Mouse (Mus musculus) forebrain, embryonic 16.5 days (tissue): ENCODE measurements around the gene Myd88. TPM values are rescaled to one million over a fixed set of nuclear protein-coding genes. Genes with fewer than 3 reads are reported as not detected.

Experiments
- ATAC-seq: fragments of 200-750 bp; cut with Nextera tagmentation; 2 replicates; pipeline ENCODE4 v1.8.0; 2017; ENCODE audit warnings: mild to moderate bottlenecking, moderate library complexity
- H3K27ac ChIP-seq: fragments of 300-500 bp; sonication (generic); 2 replicates; pipeline ENCODE4 v1.5.1; 2014; ENCODE audit warnings: low read length, control low read depth
- H3K27me3 ChIP-seq: fragments of 300-500 bp; sonication (generic); replicated peaks from 2 replicates; pipeline ENCODE4 v1.6.1; 2014; ENCODE audit warnings: low read length; ENCODE audit not compliant: control insufficient read depth, insufficient read depth
- H3K36me3 ChIP-seq: fragments of 300-500 bp; sonication (generic); 2 replicates; pipeline ENCODE4 v1.6.1; 2014; ENCODE audit not compliant: control insufficient read depth, insufficient read depth
- H3K4me1 ChIP-seq: fragments of 300-500 bp; sonication (generic); replicated peaks from 2 replicates; pipeline ENCODE4 v1.6.1; 2014; ENCODE audit warnings: low read length; ENCODE audit not compliant: control insufficient read depth, insufficient read depth
- H3K4me2 ChIP-seq: fragments of 300-500 bp; sonication (generic); 2 replicates; pipeline ENCODE4 v1.6.1; 2014; ENCODE audit warnings: mild to moderate bottlenecking, low read length, control low read depth
- H3K4me3 ChIP-seq: fragments of 300-500 bp; sonication (generic); replicated peaks from 2 replicates; pipeline ENCODE4 v1.5.1; 2014; ENCODE audit warnings: mild to moderate bottlenecking, low read length, control low read depth
- H3K9ac ChIP-seq: fragments of 300-500 bp; sonication (generic); replicated peaks from 2 replicates; pipeline ENCODE4 v1.6.1; 2014; ENCODE audit warnings: low read depth, low read length, control low read depth
- H3K9me3 ChIP-seq: fragments of 300-500 bp; sonication (generic); 2 replicates; pipeline ENCODE4 v1.6.1; 2016; ENCODE audit warnings: low read length; ENCODE audit not compliant: control insufficient read depth
- WGBS: fragments of 180-500 bp; shearing (Covaris S2); extraction: QIAGEN DNeasy Blood & Tissue Kit; methylation state at CpG from one replicate; pipeline ENCODE4 v1.1.7; 2014; 5-methylcytosine and 5-hydroxymethylcytosine counted together
- polyA plus RNA-seq: library from polyadenylated mRNA; unstranded; fragments of >200 nt; fragmentation: Nextera tagmentation; extraction: Ambion mirVana; gene quantifications from 2 replicates; pipeline ENCODE4 v1.2.1, GENCODE M21; 2015

Myd88 gene
- polyA plus RNA-seq, 1 experiment from 2014 or later = 4.4 TPM

- Histone ChIP-seq H3K9ac (no peak overlapping the region), H3K36me3 (peaks cover 12% of the 10 kb centered on the region; the same call in 1 of the 2 replicates), H3K4me2 (no peak overlapping the region), H3K9me3 (no peaks in the 10 kb centered on the region), H3K27ac (no peak overlapping the region), H3K4me1 (no peaks in the 10 kb centered on the region), H3K27me3 (no peaks in the 10 kb centered on the region), H3K4me3 (no peak overlapping the region)
- WGBS = 90% methylated on average over 10 of the region's 10 CpGs
- ATAC-seq = no peak
Measured at GRCm38 (mm10) chr9:119350947-119351705, 9.9 kb upstream of the Myd88 start.

DNA sequence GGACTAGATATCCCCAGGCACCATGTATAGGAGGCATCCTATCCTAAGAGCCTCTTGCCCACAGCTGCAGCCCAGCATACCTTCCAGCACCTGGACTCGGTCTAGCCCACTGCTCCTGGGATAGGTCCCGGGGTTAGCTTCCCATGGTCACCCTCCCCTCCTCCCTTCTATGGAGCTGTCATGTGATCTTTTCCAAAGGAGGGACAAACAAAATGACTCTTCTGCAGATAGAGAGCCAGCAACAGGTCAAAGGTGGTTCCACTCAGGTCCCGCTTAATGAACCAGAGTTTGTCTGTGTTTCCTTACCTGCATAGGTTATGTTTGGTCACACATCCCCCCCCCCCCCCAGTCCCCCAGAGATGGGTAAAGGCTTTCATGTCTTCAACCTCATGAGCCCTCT lies 9.3 kb upstream of the Myd88 start:
- Histone ChIP-seq H3K36me3 (peaks cover 12% of the 10 kb centered on the region; the same call in 1 of the 2 replicates), H3K27me3 (no peaks in the 10 kb centered on the region)
- WGBS = 82% methylated on average over 3 of the region's 3 CpGs

DNA sequence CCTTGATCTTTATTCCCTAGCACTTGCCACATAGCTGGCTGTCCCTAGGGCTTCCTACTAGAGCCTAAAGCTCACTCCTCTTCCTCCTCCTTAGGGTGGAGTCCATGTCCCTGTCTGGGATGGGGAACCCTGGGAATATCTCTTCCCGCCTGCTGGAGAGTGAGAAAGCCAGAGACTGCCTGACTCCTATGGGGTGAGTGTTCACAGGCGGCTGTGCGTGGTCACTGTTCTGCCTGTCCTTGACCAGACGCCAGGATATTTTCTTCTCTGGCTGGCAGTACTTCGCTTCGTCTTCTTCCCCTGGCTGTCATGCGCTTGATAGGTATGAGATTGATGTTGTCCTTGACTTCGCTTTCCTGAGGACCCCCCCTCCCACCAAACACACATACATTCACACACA lies 5.2 kb upstream of the Myd88 start:
- 98% methylated on average over 8 of the region's 8 CpGs for WGBS
- ATAC-seq = no peak

More for the DNA sequence above, 9.3 kb upstream of the Myd88 start:
- Histone ChIP-seq H3K9me3 (no peaks in the 10 kb centered on the region), H3K4me3 (no peak overlapping the region), H3K27ac (no peak overlapping the region), H3K9ac (no peak overlapping the region), H3K4me2 (no peak overlapping the region), H3K4me1 (no peaks in the 10 kb centered on the region)
- ATAC-seq = no peak

GRCm38 (mm10) chr9:119342728-119343127 lies 1.5 kb upstream of the Myd88 start:
- no peak for ATAC-seq
- H3K27me3 ChIP-seq = no peaks in the 10 kb centered on the region
- no peak overlapping the region for H3K4me2 ChIP-seq
- 90% methylated on average over 7 of the region's 7 CpGs for WGBS
- H3K36me3 ChIP-seq = peaks cover 15% of the 10 kb centered on the region
- peaks cover 27% of the 10 kb centered on the region for H3K4me1 ChIP-seq
- no peak overlapping the region for H3K9ac ChIP-seq
- no peak overlapping the region for H3K27ac ChIP-seq
- no peak overlapping the region for H3K4me3 ChIP-seq
- no peaks in the 10 kb centered on the region for H3K9me3 ChIP-seq

More for the DNA sequence above, 5.2 kb upstream of the Myd88 start:
- H3K4me1 ChIP-seq = peaks cover 15% of the 10 kb centered on the region
- H3K4me2 ChIP-seq = no peak overlapping the region
- H3K27ac ChIP-seq = no peak overlapping the region
- H3K4me3 ChIP-seq = no peak overlapping the region
- H3K36me3 ChIP-seq = peaks cover 25% of the 10 kb centered on the region
- H3K9ac ChIP-seq = no peak overlapping the region
- H3K9me3 ChIP-seq = no peaks in the 10 kb centered on the region
- H3K27me3 ChIP-seq = no peaks in the 10 kb centered on the region

DNA sequence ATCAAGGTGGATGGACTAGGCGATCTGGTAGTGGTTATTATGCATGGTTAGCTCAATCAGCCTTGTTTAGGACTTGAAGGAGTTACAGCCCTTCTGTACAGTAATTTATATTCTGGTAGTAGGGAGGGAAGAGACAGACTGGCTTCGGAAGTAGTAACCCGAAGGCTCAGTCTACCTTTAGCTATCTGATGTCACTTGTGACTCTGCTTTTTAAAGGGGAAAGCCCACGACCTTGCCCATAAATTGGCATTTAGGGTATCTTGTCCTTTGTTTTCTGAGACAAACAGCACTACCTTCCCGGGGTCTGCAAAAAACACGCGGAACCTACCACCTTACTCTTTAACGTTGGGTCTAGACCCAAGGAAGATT lies 1.0 kb downstream of the Myd88 start:
- 5% methylated on average over 8 of the region's 8 CpGs for WGBS
- ATAC-seq = no peak
- no peaks in the 10 kb centered on the region for H3K9me3 ChIP-seq
- peaks cover 10% of the 10 kb centered on the region for H3K36me3 ChIP-seq
- H3K4me2 ChIP-seq = peak overlapping the region; percentile 71
- no peaks in the 10 kb centered on the region for H3K27me3 ChIP-seq
- H3K4me3 ChIP-seq = peak overlapping the region; percentile 78
- peaks cover 27% of the 10 kb centered on the region for H3K4me1 ChIP-seq
- H3K9ac ChIP-seq = peak overlapping the region; percentile 50; the same call in 1 of the 2 replicates
- H3K27ac ChIP-seq = no peak overlapping the region; the same call in 1 of the 2 replicates

DNA sequence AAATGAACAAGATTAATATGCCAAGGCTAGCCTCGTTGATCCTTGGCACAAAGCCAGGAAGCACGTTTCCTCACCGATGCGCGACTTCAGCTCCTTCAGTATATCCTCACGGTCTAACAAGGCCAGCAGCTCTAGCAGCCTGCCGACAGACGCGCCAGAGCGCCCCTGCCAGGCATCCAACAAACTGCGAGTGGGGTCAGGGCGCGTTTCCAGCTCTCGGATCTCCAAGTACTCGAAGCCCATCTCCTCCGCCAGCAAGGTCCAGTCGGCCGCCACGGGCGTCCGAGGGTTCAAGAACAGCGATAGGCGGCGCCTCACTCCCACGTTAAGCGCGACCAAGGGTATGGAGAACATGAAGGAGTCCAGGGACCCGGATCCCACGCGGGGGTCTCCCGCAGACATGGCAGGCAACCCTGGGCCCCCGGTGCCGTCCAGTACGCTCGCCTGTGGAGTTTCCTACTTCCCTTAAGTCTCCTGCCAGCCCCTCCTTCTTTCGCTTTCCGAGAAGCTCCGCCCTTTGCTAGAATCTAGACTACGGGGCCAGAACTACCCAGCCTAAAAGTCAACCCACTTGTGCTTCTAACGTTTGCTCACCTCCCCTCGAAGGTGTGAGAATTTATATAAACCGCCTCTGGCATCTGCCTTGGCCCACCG lies 1.5 kb downstream of the Myd88 start, which contains the start of gene Acaa1a:
Gene Acaa1a (plus strand): TSS at position 119 of the 654 bp plus-strand sequence.
- H3K27ac ChIP-seq = peak within 1 kb of the TSS; percentile 81
- peak within 1 kb of the TSS; percentile 50 for H3K9ac ChIP-seq
- H3K4me2 ChIP-seq = peak within 1 kb of the TSS; percentile 71
- peaks cover 27% of the 10 kb centered on the region for H3K4me1 ChIP-seq
- under 1% methylated on average over 43 of the region's 43 CpGs for WGBS
- peak within 1 kb of the TSS; percentile 78 for H3K4me3 ChIP-seq
- no peaks in the 10 kb centered on the region for H3K9me3 ChIP-seq
- no peaks in the 10 kb centered on the region for H3K27me3 ChIP-seq
- no peak for ATAC-seq
- H3K36me3 ChIP-seq = peaks cover 8% of the 10 kb centered on the region

DNA sequence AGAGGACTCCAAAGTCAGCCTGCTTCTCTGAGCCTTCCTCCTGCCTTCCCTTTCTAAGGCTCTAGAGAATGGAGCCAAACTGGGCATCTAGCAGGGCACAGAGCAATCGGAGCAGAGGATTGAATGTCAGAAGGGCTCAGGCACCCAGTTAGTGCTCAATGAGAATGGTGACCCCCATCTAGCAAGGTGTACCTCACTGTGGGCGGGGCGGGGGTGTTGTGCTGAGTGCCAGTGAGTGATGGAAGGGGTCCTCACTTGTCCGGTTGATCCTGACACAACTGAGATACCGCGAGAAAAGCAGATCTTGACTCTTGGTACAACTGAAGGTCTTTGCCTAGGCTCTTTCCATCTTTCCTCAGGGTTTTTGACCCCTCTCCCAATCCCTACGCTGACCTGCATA lies 2.1 kb downstream of the Myd88 start:
- Histone ChIP-seq H3K4me2 (peak overlapping the region; percentile 71), H3K4me3 (peak overlapping the region; percentile 78), H3K4me1 (peaks cover 27% of the 10 kb centered on the region), H3K9me3 (no peaks in the 10 kb centered on the region), H3K36me3 (0 out of 2 replicates have a peak, but pooled peaks cover 4% of the 10 kb centered on the region), H3K9ac (peak overlapping the region; percentile 50; the same call in 1 of the 2 replicates), H3K27me3 (no peaks in the 10 kb centered on the region), H3K27ac (no peak overlapping the region)
- 54% methylated on average over 7 of the region's 7 CpGs for WGBS
- ATAC-seq = no peak

DNA sequence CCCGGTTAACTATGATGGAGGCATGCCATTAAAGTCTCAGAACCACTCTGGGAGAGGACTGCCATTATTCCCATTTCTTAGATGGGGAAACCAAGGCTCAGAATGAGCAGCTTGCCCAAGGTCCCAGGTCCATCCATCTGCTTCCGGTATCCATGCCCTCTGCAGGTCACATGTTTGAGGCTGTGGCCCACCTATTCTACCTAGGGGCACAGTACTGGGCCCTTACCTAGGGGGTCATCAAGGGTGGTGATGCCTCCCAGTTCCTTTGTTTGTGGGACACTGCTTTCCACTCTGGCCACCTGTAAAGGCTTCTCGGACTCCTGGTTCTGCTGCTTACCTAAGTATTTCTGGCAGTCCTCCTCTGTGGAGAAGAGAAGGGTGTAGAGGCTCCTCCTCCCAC lies 2.9 kb downstream of the Myd88 start:
- Histone ChIP-seq H3K27ac (no peak overlapping the region), H3K9me3 (no peaks in the 10 kb centered on the region), H3K9ac (no peak overlapping the region), H3K4me3 (no peak overlapping the region), H3K27me3 (no peaks in the 10 kb centered on the region), H3K4me2 (no peak overlapping the region), H3K4me1 (peaks cover 27% of the 10 kb centered on the region), H3K36me3 (no peaks in the 10 kb centered on the region)
- WGBS = 97% methylated on average over 3 of the region's 3 CpGs
- no peak for ATAC-seq

GRCm38 (mm10) chr9:119337842-119338241 lies 3.4 kb downstream of the Myd88 start:
- no peaks in the 10 kb centered on the region for H3K9me3 ChIP-seq
- H3K9ac ChIP-seq = no peak overlapping the region
- H3K4me3 ChIP-seq = no peak overlapping the region
- H3K27me3 ChIP-seq = no peaks in the 10 kb centered on the region
- H3K4me1 ChIP-seq = peaks cover 24% of the 10 kb centered on the region
- WGBS = 92% methylated on average over 14 of the region's 14 CpGs
- ATAC-seq = no peak
- H3K4me2 ChIP-seq = no peak overlapping the region
- H3K27ac ChIP-seq = no peak overlapping the region
- H3K36me3 ChIP-seq = no peaks in the 10 kb centered on the region
